Mouse (Mus musculus) MEL (cell line): ENCODE data around the gene Clpp. TPM values are rescaled to one million over a fixed set of nuclear protein-coding genes. Genes with fewer than 3 reads are reported as not detected.

Experiments used
- DNase-seq: peaks from one replicate; pipeline ENCODE4 v3.0.0; 2011; ENCODE audit warnings: low read depth, low spot score
- H3K27ac ChIP-seq: 2 replicates; pipeline ENCODE4 v1.5.1; 2012; ENCODE audit warnings: low read depth, mild to moderate bottlenecking, control low read depth, low read length, moderate library complexity; ENCODE audit not compliant: control insufficient read depth
- H3K27me3 ChIP-seq, 2 experiments: fragments of 150-350 bp in 1 of 2; sonication (generic) in 1 of 2; 2 replicates each; pipeline ENCODE4 v1.6.1; 2012; ENCODE audit warnings: low read length in 2 of 2, mild to moderate bottlenecking in 2 of 2, improper control_type of control experiment in 1 of 2, moderate library complexity in 1 of 2; ENCODE audit not compliant: insufficient read depth in 2 of 2, control insufficient read depth in 1 of 2
- H3K36me3 ChIP-seq, 2 experiments: 2 replicates each; pipeline ENCODE4 v1.6.1; 2012 to 2014; ENCODE audit warnings: low read length in 2 of 2, improper control_type of control experiment in 1 of 2, inconsistent platforms in 1 of 2, mild to moderate bottlenecking in 1 of 2; ENCODE audit not compliant: insufficient read depth in 2 of 2, control insufficient read depth in 1 of 2
- H3K4me1 ChIP-seq, 2 experiments: fragments of 150-350 bp in 1 of 2; sonication (generic) in 1 of 2; 2 replicates each; pipeline ENCODE4 v1.6.1; 2012; ENCODE audit warnings: low read length in 2 of 2, improper control_type of control experiment in 1 of 2, mild to moderate bottlenecking in 1 of 2; ENCODE audit not compliant: insufficient read depth in 2 of 2, control insufficient read depth in 1 of 2
- H3K4me3 ChIP-seq, 2 experiments: fragments of 150-350 bp in 1 of 2; sonication (generic) in 1 of 2; 2 replicates each; pipeline ENCODE4 v1.5.1; 2012; ENCODE audit warnings: low read depth in 2 of 2, low read length in 2 of 2, mild to moderate bottlenecking in 2 of 2, moderate library complexity in 2 of 2, control low read depth in 1 of 2, improper control_type of control experiment in 1 of 2; ENCODE audit not compliant: control insufficient read depth in 1 of 2, insufficient read depth in 1 of 2
- H3K79me2 ChIP-seq: 2 replicates; pipeline ENCODE4 v1.6.1; 2012; ENCODE audit warnings: mild to moderate bottlenecking, low read length, moderate library complexity; ENCODE audit not compliant: control insufficient read depth, poor library complexity, insufficient read depth
- H3K9ac ChIP-seq: 2 replicates; pipeline ENCODE4 v1.6.1; 2012; ENCODE audit warnings: low read depth, mild to moderate bottlenecking, control low read depth, low read length, moderate library complexity; ENCODE audit not compliant: control insufficient read depth, poor library complexity, severe bottlenecking
- H3K9me3 ChIP-seq: fragments of 150-350 bp; sonication (generic); replicated peaks from 2 replicates; pipeline ENCODE4 v1.6.1; 2012; ENCODE audit warnings: mild to moderate bottlenecking, low read length, improper control_type of control experiment, moderate library complexity; ENCODE audit not compliant: insufficient read depth
- BHLHE40 ChIP-seq: IDR thresholded peaks from 2 replicates; pipeline ENCODE4 v1.6.1; 2012; ENCODE audit warnings: low read depth, mild to moderate bottlenecking, inconsistent platforms, low read length, improper control_type of control experiment, borderline replicate concordance
- CHD1 ChIP-seq: IDR thresholded peaks from 2 replicates; pipeline ENCODE4 v1.6.1; 2012; ENCODE audit warnings: low read depth, mild to moderate bottlenecking, inconsistent platforms, low read length, improper control_type of control experiment
- CHD2 ChIP-seq: IDR thresholded peaks from 2 replicates; pipeline ENCODE4 v1.6.1; 2011; ENCODE audit warnings: low read length, improper control_type of control experiment
- CTCF ChIP-seq, 3 experiments: IDR thresholded peaks in 2 of 3; conservative IDR thresholded peaks in 1 of 3; 2 replicates each; pipeline ENCODE4 v1.5.1; 2011 to 2012; ENCODE audit warnings: low read length in 3 of 3, low read depth in 2 of 3, mild to moderate bottlenecking in 2 of 3, improper control_type of control experiment in 1 of 3, inconsistent platforms in 1 of 3, mixed read lengths in 1 of 3, moderate library complexity in 1 of 3; ENCODE audit not compliant: control insufficient read depth in 1 of 3, insufficient read depth in 1 of 3, poor library complexity in 1 of 3, severe bottlenecking in 1 of 3
- E2F4 ChIP-seq: IDR thresholded peaks from 2 replicates; pipeline ENCODE4 v1.6.1; 2011; ENCODE audit warnings: low read depth, low read length, improper control_type of control experiment, borderline replicate concordance
- ELF1 ChIP-seq: IDR thresholded peaks from 2 replicates; pipeline ENCODE4 v1.6.1; 2014; ENCODE audit warnings: low read depth, mild to moderate bottlenecking, inconsistent platforms, low read length, improper control_type of control experiment, moderate library complexity
- ETS1 ChIP-seq: IDR thresholded peaks from 2 replicates; pipeline ENCODE4 v1.6.1; 2012; ENCODE audit warnings: low read depth, mild to moderate bottlenecking, inconsistent platforms, low read length, improper control_type of control experiment, moderate library complexity
- JUND ChIP-seq: IDR thresholded peaks from 2 replicates; pipeline ENCODE4 v1.6.1; 2011; ENCODE audit warnings: low read depth, mild to moderate bottlenecking, improper control_type of control experiment, low read length
- MYC ChIP-seq: IDR thresholded peaks from 2 replicates; pipeline ENCODE4 v1.6.1; 2011; ENCODE audit warnings: low read depth, mild to moderate bottlenecking, low read length, improper control_type of control experiment, moderate library complexity
- NELFE ChIP-seq: IDR thresholded peaks from 2 replicates; pipeline ENCODE4 v1.6.1; 2011; ENCODE audit warnings: low read depth, low read length, improper control_type of control experiment
- NRF1 ChIP-seq: IDR thresholded peaks from 2 replicates; pipeline ENCODE4 v1.6.1; 2014; ENCODE audit warnings: low read depth, mild to moderate bottlenecking, inconsistent platforms, low read length, improper control_type of control experiment, moderate library complexity; ENCODE audit not compliant: poor library complexity, insufficient read depth, severe bottlenecking
- POLR2A ChIP-seq, 2 experiments: IDR thresholded peaks; 2 replicates each; pipeline ENCODE4 v1.6.1; 2011 to 2012; ENCODE audit warnings: low read length in 2 of 2, mild to moderate bottlenecking in 2 of 2, control low read depth in 1 of 2, improper control_type of control experiment in 1 of 2, low read depth in 1 of 2, moderate library complexity in 1 of 2; ENCODE audit not compliant: control insufficient read depth in 1 of 2, insufficient read depth in 1 of 2, poor library complexity in 1 of 2
- POLR2AphosphoS2 ChIP-seq: IDR thresholded peaks from 2 replicates; pipeline ENCODE4 v1.6.1; 2011; ENCODE audit warnings: low read length, improper control_type of control experiment
- POLR2AphosphoS5 ChIP-seq: IDR thresholded peaks from 2 replicates; pipeline ENCODE4 v1.6.1; 2012; ENCODE audit warnings: low read depth, borderline replicate concordance, mild to moderate bottlenecking, inconsistent platforms, low read length, moderate library complexity, mixed read lengths
- RCOR1 ChIP-seq: IDR thresholded peaks from 2 replicates; pipeline ENCODE4 v1.6.1; 2012; ENCODE audit warnings: low read depth, mild to moderate bottlenecking, inconsistent platforms, low read length, improper control_type of control experiment
- SIN3A ChIP-seq: IDR thresholded peaks from 2 replicates; pipeline ENCODE4 v1.6.1; 2012; ENCODE audit warnings: low read length, improper control_type of control experiment, inconsistent platforms
- TBP ChIP-seq: IDR thresholded peaks from 2 replicates; pipeline ENCODE4 v1.8.0; 2011; ENCODE audit warnings: low read depth, low read length, improper control_type of control experiment
- USF1 ChIP-seq: IDR thresholded peaks from 2 replicates; pipeline ENCODE4 v1.6.1; 2014; ENCODE audit warnings: low read depth, mild to moderate bottlenecking, inconsistent platforms, low read length, improper control_type of control experiment, moderate library complexity
- USF2 ChIP-seq, 2 experiments: IDR thresholded peaks; 2 replicates each; pipeline ENCODE4 v1.6.1; 2011 to 2012; ENCODE audit warnings: improper control_type of control experiment in 2 of 2, low read length in 2 of 2, borderline replicate concordance in 1 of 2, inconsistent platforms in 1 of 2, low read depth in 1 of 2, mild to moderate bottlenecking in 1 of 2; ENCODE audit not compliant: insufficient read depth in 1 of 2
- ZC3H11A ChIP-seq: IDR thresholded peaks from 2 replicates; pipeline ENCODE4 v1.6.1; 2012; ENCODE audit warnings: low read depth, mild to moderate bottlenecking, inconsistent platforms, low read length, improper control_type of control experiment
- ZMIZ1 ChIP-seq: IDR thresholded peaks from 2 replicates; pipeline ENCODE4 v1.6.1; 2012; ENCODE audit warnings: low read depth, mild to moderate bottlenecking, inconsistent platforms, low read length, improper control_type of control experiment, moderate library complexity
- polyA plus RNA-seq, 2 experiments: library from polyadenylated mRNA; stranded (reverse) in 1 of 2; unstranded in 1 of 2; fragments of >175 nt in 1 of 2; fragments of >200 nt in 1 of 2; gene quantifications; 2 replicates each; pipeline versions ENCODE4 v1.2.1 to v1.2.4; 2012; ENCODE audit warnings: low replicate concordance in 2 of 2, low read depth in 1 of 2; ENCODE audit not compliant: insufficient read length in 2 of 2, insufficient read depth in 1 of 2, missing spikeins in 1 of 2
- total RNA-seq: library from RNA; depleted of rRNA; stranded (reverse); fragments of 300-350 nt; gene quantifications from 2 replicates; pipeline ENCODE4 v1.2.3, GENCODE M21; 2012

Clpp gene
- total and polyA plus RNA-seq, 3 experiments, result 177 to 178 TPM; not detected in 1

DNA sequence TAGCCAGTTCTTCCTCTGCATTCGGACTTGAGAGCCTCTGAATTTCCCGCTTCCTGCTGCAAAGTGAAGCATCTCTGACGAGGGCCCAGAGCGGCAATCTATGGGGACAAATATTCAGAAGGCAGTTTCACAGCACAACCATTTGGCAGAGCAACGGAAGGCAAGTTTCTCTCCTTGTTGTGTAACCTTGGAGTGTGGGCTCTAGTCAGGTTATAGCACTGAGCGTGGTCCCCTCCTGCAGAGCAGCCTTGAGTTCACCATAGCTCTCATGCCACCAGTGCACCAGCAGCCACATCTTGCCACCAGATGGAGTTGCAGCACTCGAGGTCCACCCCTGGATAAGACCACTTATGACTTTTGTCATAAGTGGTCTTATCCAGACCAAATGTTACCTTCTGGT is 1.7 kb upstream of the Clpp start:
- no peak for DNase-seq

DNA sequence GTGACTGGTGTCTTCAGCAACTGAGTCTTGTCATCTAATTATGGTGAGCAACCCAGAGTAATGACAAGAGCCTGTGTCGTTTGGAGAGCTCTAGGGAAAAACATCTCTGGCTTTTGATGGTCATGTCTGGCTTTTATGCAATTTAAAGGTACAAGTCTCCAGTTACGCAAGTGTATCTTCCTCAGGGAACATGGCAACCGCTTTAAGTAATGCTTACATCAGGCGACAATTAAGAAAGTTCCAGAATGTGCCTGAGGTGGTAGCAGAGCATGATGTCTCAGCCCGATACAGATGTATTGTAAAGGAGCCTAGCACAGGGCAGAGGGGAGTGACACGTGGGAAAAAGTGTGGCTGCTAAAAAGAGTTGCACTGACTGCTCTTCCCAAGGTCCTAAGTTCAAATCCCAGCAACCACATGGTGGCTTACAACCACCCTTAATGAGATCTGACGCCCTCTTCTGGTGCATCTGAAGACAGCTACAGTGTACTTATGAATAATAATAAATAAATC is 1.1 kb upstream of the Clpp start:
- Histone ChIP-seq H3K36me3 (peaks cover 0 to 8% of the 10 kb centered on the region in 2 experiments; a peak in 3 of 4 replicates), H3K4me3 (peak overlapping the region in 1 of 2 experiments; percentile 72; a peak in 2 of 4 replicates), H3K79me2 (peaks cover 17% of the 10 kb centered on the region), H3K9ac (no peak overlapping the region), H3K27ac (no peak overlapping the region), H3K9me3 (no peaks in the 10 kb centered on the region)
- peak; percentile 34 for DNase-seq
- TF ChIP-seq USF1 (no peak), USF2 (IDR thresholded peaks at IDR 0.05; ENCODE audit: borderline replicate concordance in 1 of 2, insufficient read depth in 1 of 2, low read depth in 1 of 2, low read length in 2 of 2) (no peak), SIN3A (no peak), BHLHE40 (no peak), RCOR1 (no peak), NELFE (no peak), POLR2AphosphoS2 (no peak), ZC3H11A (no peak), POLR2AphosphoS5 (no peak), TBP (no peak), JUND (no peak), CHD1 (no peak), E2F4 (no peak), ETS1 (no peak), POLR2A (IDR thresholded peaks at IDR 0.05; ENCODE audit: control insufficient read depth in 1 of 2, insufficient read depth in 1 of 2, low read depth in 1 of 2, low read length in 2 of 2, poor library complexity in 1 of 2) (no peak), MYC (no peak; the same call in 1 of the 2 replicates), NRF1 (no peak), ZMIZ1 (no peak), ELF1 (no peak)
- TF ChIP-seq, all 39 proteins: peak for 0
- Histone ChIP-seq H3K4me1 (peaks cover 0 to 11% of the 10 kb centered on the region in 2 experiments; a peak in 2 of 4 replicates), H3K27me3 (no peaks in the 10 kb centered on the region)

More for the DNA sequence above, 1.7 kb upstream of the Clpp start:
- Histone ChIP-seq H3K27me3 (no peaks in the 10 kb centered on the region), H3K9ac (no peak overlapping the region), H3K36me3 (peaks cover 0 to 8% of the 10 kb centered on the region in 2 experiments; a peak in 3 of 4 replicates), H3K79me2 (peaks cover 17% of the 10 kb centered on the region), H3K4me1 (peaks cover 0 to 11% of the 10 kb centered on the region in 2 experiments; a peak in 2 of 4 replicates), H3K4me3 (no peak overlapping the region), H3K27ac (no peak overlapping the region), H3K9me3 (no peaks in the 10 kb centered on the region)
- TF ChIP-seq CHD2 (no peak), CTCF (IDR thresholded peaks at IDR 0.05 in 2 of 3, conservative IDR thresholded peaks at IDR 0.05 in 1 of 3; ENCODE audit: control insufficient read depth in 1 of 3, insufficient read depth in 1 of 3, low read depth in 2 of 3, low read length in 3 of 3, poor library complexity in 1 of 3, severe bottlenecking in 1 of 3) (peak; percentile 7 to 31 (median 30); a peak in 4 of 6 replicates)
